Mouse (Mus musculus) bone marrow, adult 2 months (tissue): ENCODE measurements around the gene Farp2. TPM values are rescaled to one million over a fixed set of nuclear protein-coding genes. Genes with fewer than 3 reads are reported as not detected.
A peak's percentile ranks its signal among the peaks of the same experiment; 100 is the strongest.
"Not testable (repeated sequence)": the region's sequence is repeated elsewhere in the genome, so short reads cannot be mapped to it uniquely, and the experiment has no call there.

Experiments
- H3K27ac ChIP-seq: fragments of 200-500 bp; 2 replicates; pipeline ENCODE4 v1.5.1; 2012; ENCODE audit warnings: low read depth, mild to moderate bottlenecking, control low read depth, inconsistent platforms, low read length; ENCODE audit not compliant: control insufficient read depth, poor library complexity, insufficient read depth
- H3K4me1 ChIP-seq: fragments of 200-500 bp; 2 replicates; pipeline ENCODE4 v1.6.1; 2011; ENCODE audit warnings: low read length; ENCODE audit not compliant: control insufficient read depth, insufficient read depth
- H3K4me3 ChIP-seq: fragments of 200-500 bp; replicated peaks from 2 replicates; pipeline ENCODE3; 2011; ENCODE audit warnings: mild to moderate bottlenecking, low read depth, low read length, control low read depth; ENCODE audit not compliant: control insufficient read depth
- CTCF ChIP-seq: fragments of 200-500 bp; IDR thresholded peaks from 2 replicates; pipeline ENCODE4 v1.5.1; 2011; ENCODE audit warnings: low read length, control low read depth; ENCODE audit not compliant: control insufficient read depth, insufficient read depth
- POLR2A ChIP-seq: fragments of 200-500 bp; IDR thresholded peaks from 2 replicates; pipeline ENCODE4 v1.6.1; 2011; ENCODE audit warnings: low read depth, mild to moderate bottlenecking, control low read depth, low read length, borderline replicate concordance; ENCODE audit not compliant: control insufficient read depth
- WGBS: fragments of 180-500 bp; shearing (Covaris S2); methylation state at CpG from one replicate; pipeline ENCODE4 v1.1.7; 2018; 5-methylcytosine and 5-hydroxymethylcytosine counted together
- polyA plus RNA-seq: library from polyadenylated mRNA; stranded (reverse); fragments of >200 nt; gene quantifications from 2 replicates; pipeline ENCODE4 v1.2.4, GENCODE M21; 2011; ENCODE audit warnings: low replicate concordance; ENCODE audit not compliant: missing spikeins, insufficient read depth, insufficient read length

Farp2 gene
- polyA plus RNA-seq, 1 experiment, result 0.82 TPM

DNA sequence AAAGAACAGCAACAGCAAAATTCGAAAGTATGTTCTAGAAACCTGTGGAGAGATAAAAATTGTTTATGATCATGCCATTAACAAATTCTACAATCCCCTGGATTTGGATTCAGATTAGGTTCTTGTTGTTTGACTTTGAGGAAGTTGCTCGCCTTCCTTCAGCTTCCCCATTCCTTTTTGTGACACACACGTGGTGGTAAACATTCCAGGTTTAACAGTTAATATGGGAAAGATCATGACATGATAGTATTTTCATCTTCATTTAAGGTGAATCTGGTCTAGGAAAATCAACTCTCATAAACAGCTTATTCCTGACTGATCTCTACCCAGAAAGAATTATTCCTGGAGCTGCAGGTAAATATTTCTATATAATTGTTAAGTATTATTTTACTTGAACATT lies 16.6 kb upstream of the Farp2 start:
- Histone ChIP-seq H3K27ac (no peak overlapping the region), H3K4me3 (no peak overlapping the region), H3K4me1 (no peaks in the 10 kb centered on the region)
- TF ChIP-seq CTCF, result no peak
- TF ChIP-seq POLR2A, result no peak
- 45% methylated on average over 3 of the region's 3 CpGs for WGBS

DNA sequence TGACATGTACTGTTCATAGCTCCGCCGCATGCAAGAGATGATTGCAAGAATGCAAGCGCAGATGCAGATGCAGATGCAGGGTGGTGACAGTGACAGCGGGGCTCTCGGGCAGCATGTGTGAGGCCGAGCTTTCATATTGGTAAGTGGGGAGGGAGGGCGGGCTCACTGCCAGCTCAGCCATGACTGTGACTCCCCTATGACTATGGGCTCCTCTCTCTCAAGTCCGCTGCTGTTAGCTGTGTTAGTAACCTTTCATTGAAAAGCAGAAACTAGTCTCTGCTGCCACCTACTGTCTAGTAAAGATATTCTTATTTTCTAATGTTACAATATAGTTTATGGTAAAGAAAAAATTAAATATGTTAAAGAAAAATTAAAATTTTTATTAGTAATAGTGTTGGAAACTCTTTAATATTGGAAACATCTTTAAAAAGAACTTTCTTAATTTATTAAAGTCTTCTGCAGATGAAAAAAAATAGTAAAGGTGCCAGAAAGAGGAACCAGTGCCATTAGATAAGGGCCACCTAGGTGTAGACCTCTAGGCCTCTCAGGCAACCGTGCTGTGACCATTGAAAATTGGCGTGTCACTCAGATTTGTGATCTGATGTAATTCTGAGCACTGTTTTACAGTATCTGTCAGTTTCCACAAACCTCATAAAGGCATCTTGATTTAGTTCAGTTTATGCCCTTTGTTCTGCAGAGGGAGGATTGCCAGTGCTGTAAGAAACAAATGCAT lies 4.8 kb upstream of the Farp2 start:
- TF ChIP-seq POLR2A (no peak), CTCF (no peak)
- Histone ChIP-seq H3K4me1 (no peaks in the 10 kb centered on the region; the same call in 1 of the 2 replicates), H3K27ac (no peak overlapping the region), H3K4me3 (no peak overlapping the region)
- 55% methylated on average over 10 of the region's 10 CpGs for WGBS

DNA sequence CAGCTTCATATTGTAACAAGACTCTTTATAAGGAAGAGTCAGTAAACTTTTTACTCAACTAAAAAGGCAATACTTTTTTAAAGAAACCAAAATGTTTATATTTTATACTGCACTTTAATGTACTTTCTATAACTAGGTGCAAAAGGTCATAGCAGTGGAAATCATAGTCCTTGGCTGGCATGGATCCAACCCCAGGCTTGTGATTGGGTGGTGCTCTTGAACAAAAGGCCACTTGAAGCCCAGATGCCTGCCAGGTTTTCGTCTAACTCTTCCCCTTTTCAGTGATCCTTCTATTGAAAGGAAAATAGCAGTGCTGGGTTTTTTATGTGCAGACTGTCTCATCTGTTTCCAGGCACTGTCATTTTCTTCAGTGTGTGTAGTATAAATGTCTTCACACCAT lies 3.3 kb upstream of the Farp2 start:
- not testable (repeated sequence) for H3K27ac ChIP-seq, H3K4me1 ChIP-seq, H3K4me3 ChIP-seq
- WGBS, result 71% methylated on average over 1 of the region's 1 CpGs

DNA sequence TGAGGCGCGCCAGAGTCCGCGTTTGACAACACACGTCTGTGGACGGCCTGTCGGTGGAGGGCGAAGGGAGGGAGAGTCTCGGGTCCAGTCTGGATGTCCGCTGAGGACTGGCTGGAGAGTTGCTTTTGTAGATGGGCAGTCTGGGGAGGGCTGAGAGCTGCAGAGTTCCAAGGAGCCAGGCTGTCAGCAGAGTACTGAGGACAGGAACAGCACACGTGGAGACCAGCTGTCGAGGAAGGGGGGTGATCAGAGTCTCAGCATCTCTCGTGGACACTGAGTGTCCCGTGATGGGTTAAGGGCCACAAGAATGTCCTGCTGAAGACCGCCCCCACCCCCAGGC lies 442 bp downstream of the Farp2 start:
- peak overlapping the region; percentile 65 for H3K4me3 ChIP-seq
- TF ChIP-seq CTCF (no peak), POLR2A (0 out of 2 replicates have a peak, but pooled peaks have one; percentile 2)
- H3K27ac ChIP-seq, result no peak overlapping the region
- WGBS, result 8% methylated on average over 15 of the region's 15 CpGs
- H3K4me1 ChIP-seq, result peaks cover 2% of the 10 kb centered on the region; the same call in 1 of the 2 replicates

DNA sequence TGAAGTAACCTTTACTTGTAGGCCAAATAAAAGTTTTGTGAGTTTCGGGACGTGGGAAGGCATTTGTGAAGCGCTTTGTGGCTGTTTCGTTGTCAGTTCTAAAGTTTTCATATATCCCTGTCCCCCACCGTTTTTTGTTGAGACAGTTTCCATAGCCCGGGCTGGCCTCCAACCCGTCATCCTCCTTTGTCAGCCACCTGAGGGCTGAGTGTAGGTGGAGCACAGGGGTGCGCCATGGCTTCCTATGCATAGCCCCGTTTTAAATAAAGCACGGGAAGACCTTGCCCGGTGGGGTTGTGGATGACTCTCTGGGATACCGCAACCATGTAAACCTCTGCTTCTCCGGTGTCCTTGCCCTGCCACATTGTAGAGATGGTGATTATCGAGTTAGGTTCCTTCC lies 1.3 kb downstream of the Farp2 start:
- Histone ChIP-seq H3K4me1 (peaks cover 2% of the 10 kb centered on the region; the same call in 1 of the 2 replicates), H3K27ac (no peak overlapping the region), H3K4me3 (no peak overlapping the region)
- 83% methylated on average over 14 of the region's 14 CpGs for WGBS
- TF ChIP-seq POLR2A (no peak), CTCF (no peak)

DNA sequence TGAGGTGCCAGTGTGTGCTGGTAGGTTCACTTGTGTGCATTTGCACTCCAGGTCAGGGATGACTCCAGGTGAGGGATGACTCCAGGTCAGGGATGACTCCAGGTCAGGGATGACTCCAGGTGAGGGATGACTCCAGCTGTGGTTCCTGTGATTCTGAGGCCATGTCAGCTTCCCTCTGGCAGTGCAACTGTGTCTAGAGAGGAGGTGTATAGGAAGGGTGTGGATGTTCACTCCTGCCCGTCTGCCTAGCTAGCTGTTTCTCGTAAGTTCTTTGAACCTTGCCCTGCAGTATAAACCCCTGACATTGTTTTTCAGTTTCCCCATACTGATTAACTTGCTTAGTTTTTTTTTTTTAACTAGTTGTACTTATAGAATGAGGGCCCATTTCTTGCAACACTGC lies 9.6 kb downstream of the Farp2 start:
- H3K27ac ChIP-seq, result no peak overlapping the region
- H3K4me1 ChIP-seq, result no peaks in the 10 kb centered on the region
- TF ChIP-seq POLR2A, result no peak
- TF ChIP-seq CTCF, result no peak
- H3K4me3 ChIP-seq, result no peak overlapping the region
- WGBS, result 84% methylated on average over 2 of the region's 2 CpGs

DNA sequence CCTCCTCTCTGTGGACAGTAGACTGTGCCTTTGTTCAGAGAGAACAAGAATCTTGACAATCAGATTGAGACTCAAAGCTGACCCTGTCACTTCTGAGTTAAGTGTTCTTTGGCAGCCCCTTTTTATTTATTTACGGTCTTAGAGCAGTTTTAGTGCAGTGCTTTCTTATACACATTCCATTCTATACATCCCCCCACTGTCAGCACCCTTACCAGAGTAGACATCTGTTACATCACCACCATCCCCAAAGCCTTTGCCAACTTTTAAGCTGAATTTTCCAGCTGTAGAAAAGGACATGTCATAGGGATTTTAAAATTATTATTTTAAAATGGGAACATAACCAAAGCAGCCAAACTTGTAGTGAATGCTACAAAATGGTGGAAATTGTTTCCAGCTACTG lies 10.4 kb downstream of the Farp2 start:
- no peak overlapping the region for H3K4me3 ChIP-seq
- no peak for TF ChIP-seq CTCF
- TF ChIP-seq POLR2A, result no peak
- no peaks in the 10 kb centered on the region for H3K4me1 ChIP-seq
- WGBS, result 81% methylated on average over 1 of the region's 1 CpGs
- no peak overlapping the region for H3K27ac ChIP-seq

DNA sequence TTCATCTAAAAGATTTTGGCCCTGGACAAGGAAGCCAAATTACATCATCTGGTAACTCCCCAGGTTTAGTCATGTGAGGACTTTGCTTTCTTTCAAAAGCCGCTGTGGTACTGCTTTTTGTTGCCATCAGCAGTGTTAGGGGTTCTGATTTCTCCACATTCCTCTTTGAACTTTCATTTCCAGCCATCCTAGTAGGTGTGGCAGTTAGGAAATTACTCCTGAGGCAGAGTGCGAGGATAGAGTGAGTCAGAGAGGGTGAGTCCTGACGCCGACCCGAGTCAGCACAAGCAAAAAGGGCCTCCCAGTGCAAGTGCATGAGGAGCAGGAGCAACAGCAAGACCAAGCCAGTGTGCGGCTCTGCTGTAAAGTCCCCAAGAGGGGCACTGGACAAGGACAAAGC lies 17.9 kb downstream of the Farp2 start:
- H3K4me1 ChIP-seq, result no peaks in the 10 kb centered on the region
- no peak overlapping the region for H3K4me3 ChIP-seq
- no peak for TF ChIP-seq POLR2A
- no peak for TF ChIP-seq CTCF
- H3K27ac ChIP-seq, result no peak overlapping the region
- WGBS, result 81% methylated on average over 6 of the region's 6 CpGs

DNA sequence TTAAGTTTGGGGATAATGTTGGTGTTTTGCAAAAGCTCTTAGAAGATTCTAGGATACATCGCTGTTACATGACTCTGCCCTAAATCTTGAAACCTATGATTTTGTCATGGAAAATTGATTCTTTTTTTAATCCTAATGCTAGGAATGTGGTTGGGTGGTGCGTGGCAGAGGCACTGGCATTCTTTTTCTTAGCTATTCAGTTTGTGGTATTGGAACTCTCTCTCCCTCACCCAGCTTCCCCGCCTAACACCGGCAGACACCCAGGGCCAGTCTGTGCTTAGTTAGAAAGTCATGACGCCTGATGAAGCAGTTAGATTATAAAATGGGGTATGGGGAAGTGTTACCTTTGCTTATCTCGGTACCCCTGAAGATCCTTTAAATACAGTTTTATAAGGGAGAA lies 25.3 kb downstream of the Farp2 start:
- TF ChIP-seq POLR2A, result no peak
- no peak for TF ChIP-seq CTCF
- 86% methylated on average over 6 of the region's 6 CpGs for WGBS
- no peak overlapping the region for H3K4me3 ChIP-seq
- no peak overlapping the region for H3K27ac ChIP-seq
- no peaks in the 10 kb centered on the region for H3K4me1 ChIP-seq
